Mouse (Mus musculus): ENCODE data around the gene Psen2. TPM values are rescaled to one million over a fixed set of nuclear protein-coding genes. Genes with fewer than 3 reads are reported as not detected.

Psen2 gene
- polyA plus RNA-seq, 1 experiment, result 93.6 TPM

DNA sequence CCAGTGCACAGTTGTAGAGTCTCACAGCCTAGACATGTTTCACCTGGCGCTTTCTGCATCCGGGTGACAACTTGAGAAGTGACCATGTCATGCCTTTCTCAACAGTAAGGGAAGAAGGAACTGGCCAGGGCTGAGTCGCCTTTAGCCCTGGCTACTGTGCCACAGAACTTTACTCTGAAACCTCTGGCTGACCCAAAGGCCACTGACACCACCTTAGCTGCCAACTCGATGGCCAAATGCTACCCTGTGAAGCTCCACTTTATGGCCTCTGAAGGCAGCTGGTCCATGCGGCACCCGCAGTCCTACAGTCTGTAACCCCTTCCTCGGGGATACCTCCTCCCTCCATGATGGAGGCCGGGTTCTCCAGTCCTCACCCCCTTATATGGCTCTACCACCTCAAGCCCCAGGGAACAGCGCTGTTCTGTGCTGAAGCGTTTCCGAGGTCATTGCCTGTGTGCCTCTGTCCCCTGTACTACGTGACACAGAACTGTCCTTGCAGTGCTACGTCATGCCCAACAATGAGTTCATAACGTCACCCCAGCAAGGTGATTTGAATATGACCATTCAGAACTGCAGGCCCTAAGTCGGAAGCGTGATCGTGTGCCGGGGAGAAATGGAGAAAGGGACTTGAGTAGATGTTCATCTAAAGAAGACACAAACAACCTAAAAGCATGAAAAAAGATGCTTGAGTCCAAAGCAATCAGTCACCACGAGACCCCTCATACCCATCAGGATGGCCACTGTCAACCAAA, 42.3 kb downstream of the Psen2 start:
- WGBS, result 94% methylated on average over 19 of the region's 19 CpGs
- Histone ChIP-seq H3K4me1 (ENCODE audit: control insufficient read depth, insufficient read depth, insufficient read length) (no peaks in the 10 kb centered on the region), H3K27me3 (ENCODE audit: control insufficient read depth, insufficient read depth, low read length) (no peaks in the 10 kb centered on the region), H3K4me3 (ENCODE audit: extremely low read depth, insufficient read depth, insufficient read length) (no peak overlapping the region), H3K36me3 (ENCODE audit: control insufficient read depth, insufficient read depth, low read length) (no peaks in the 10 kb centered on the region), H3K27ac (ENCODE audit: insufficient read depth, low read length) (no peak overlapping the region)
- DNase-seq (ENCODE audit: low read depth in 1 of 2, low spot score in 2 of 2), result no peak
- TF ChIP-seq CTCF (IDR thresholded peaks at IDR 0.05; ENCODE audit: extremely low read depth, insufficient read depth, insufficient read length, insufficient replicate concordance) (no peak), POLR2A (IDR thresholded peaks at IDR 0.05; ENCODE audit: low read depth, low read length) (no peak)

GRCm38 (mm10) chr1:180216541-180217276, 46.5 kb downstream of the Psen2 start:
- no peaks in the 10 kb centered on the region for H3K36me3 ChIP-seq (ENCODE audit: control insufficient read depth, insufficient read depth, low read length)
- WGBS, result 77% methylated on average over 5 of the region's 5 CpGs
- no peaks in the 10 kb centered on the region for H3K27me3 ChIP-seq (ENCODE audit: control insufficient read depth, insufficient read depth, low read length)
- no peak overlapping the region for H3K27ac ChIP-seq (ENCODE audit: insufficient read depth, low read length)
- TF ChIP-seq CTCF (IDR thresholded peaks at IDR 0.05; ENCODE audit: extremely low read depth, insufficient read depth, insufficient read length, insufficient replicate concordance), result no peak
- TF ChIP-seq POLR2A (IDR thresholded peaks at IDR 0.05; ENCODE audit: low read depth, low read length), result no peak
- H3K4me1 ChIP-seq (ENCODE audit: control insufficient read depth, insufficient read depth, insufficient read length), result no peaks in the 10 kb centered on the region
- no peak for DNase-seq (ENCODE audit: low read depth in 1 of 2, low spot score in 2 of 2)
- H3K4me3 ChIP-seq (ENCODE audit: extremely low read depth, insufficient read depth, insufficient read length), result no peak overlapping the region

DNA sequence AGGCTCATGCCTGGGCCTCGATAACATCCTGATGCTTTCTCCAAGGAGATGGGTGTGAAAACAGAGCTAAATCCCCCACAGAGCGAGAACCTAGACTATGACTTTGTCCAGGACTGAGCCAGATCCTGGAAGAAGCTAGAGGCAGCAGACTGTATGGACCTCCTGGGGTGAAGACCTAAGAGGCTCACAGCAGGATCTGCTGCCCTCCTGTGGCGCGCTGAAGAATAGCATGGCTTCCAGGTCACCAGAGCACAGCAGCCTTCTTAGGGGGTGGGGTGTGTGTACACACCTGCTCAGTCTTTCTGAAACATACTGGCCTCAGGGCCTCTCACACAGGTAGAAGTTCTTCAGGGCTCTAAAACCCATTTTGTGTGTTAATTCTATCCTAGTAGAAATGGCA, 48.2 kb downstream of the Psen2 start:
- DNase-seq (ENCODE audit: low read depth in 1 of 2, low spot score in 2 of 2), result peak; percentile 60 to 74
- no peak overlapping the region for H3K4me3 ChIP-seq (ENCODE audit: extremely low read depth, insufficient read depth, insufficient read length)
- TF ChIP-seq CTCF (IDR thresholded peaks at IDR 0.05; ENCODE audit: extremely low read depth, insufficient read depth, insufficient read length, insufficient replicate concordance) (peak; percentile 99), POLR2A (IDR thresholded peaks at IDR 0.05; ENCODE audit: low read depth, low read length) (no peak)

GRCm38 (mm10) chr1:180212911-180213310, 50.3 kb downstream of the Psen2 start:
- no peak for TF ChIP-seq CTCF (IDR thresholded peaks at IDR 0.05; ENCODE audit: extremely low read depth, insufficient read depth, insufficient read length, insufficient replicate concordance)
- no peak for TF ChIP-seq POLR2A (IDR thresholded peaks at IDR 0.05; ENCODE audit: low read depth, low read length)
- H3K4me3 ChIP-seq (ENCODE audit: extremely low read depth, insufficient read depth, insufficient read length), result no peak overlapping the region
- WGBS, result 82% methylated on average over 5 of the region's 5 CpGs
- no peak for DNase-seq (ENCODE audit: low read depth in 1 of 2, low spot score in 2 of 2)
- H3K4me1 ChIP-seq (ENCODE audit: control insufficient read depth, insufficient read depth, insufficient read length), result no peaks in the 10 kb centered on the region
- no peak overlapping the region for H3K27ac ChIP-seq (ENCODE audit: insufficient read depth, low read length)
- H3K36me3 ChIP-seq (ENCODE audit: control insufficient read depth, insufficient read depth, low read length), result no peaks in the 10 kb centered on the region
- H3K27me3 ChIP-seq (ENCODE audit: control insufficient read depth, insufficient read depth, low read length), result no peaks in the 10 kb centered on the region

More for the DNA sequence above, 48.2 kb downstream of the Psen2 start:
- H3K4me1 ChIP-seq (ENCODE audit: control insufficient read depth, insufficient read depth, insufficient read length), result no peaks in the 10 kb centered on the region
- WGBS, result 23% methylated on average over 4 of the region's 4 CpGs
- no peaks in the 10 kb centered on the region for H3K36me3 ChIP-seq (ENCODE audit: control insufficient read depth, insufficient read depth, low read length)
- H3K27ac ChIP-seq (ENCODE audit: insufficient read depth, low read length), result no peak overlapping the region
- no peaks in the 10 kb centered on the region for H3K27me3 ChIP-seq (ENCODE audit: control insufficient read depth, insufficient read depth, low read length)

- no peaks in the 10 kb centered on the region for H3K27me3 ChIP-seq (ENCODE audit: control insufficient read depth, insufficient read depth, low read length)
- no peak overlapping the region for H3K27ac ChIP-seq (ENCODE audit: insufficient read depth, low read length)
- H3K36me3 ChIP-seq (ENCODE audit: control insufficient read depth, insufficient read depth, low read length), result no peaks in the 10 kb centered on the region
- no peak overlapping the region for H3K4me3 ChIP-seq (ENCODE audit: extremely low read depth, insufficient read depth, insufficient read length)
- DNase-seq (ENCODE audit: low read depth in 1 of 2, low spot score in 2 of 2), result no peak
- H3K4me1 ChIP-seq (ENCODE audit: control insufficient read depth, insufficient read depth, insufficient read length), result no peaks in the 10 kb centered on the region
- no peak for TF ChIP-seq CTCF (IDR thresholded peaks at IDR 0.05; ENCODE audit: extremely low read depth, insufficient read depth, insufficient read length, insufficient replicate concordance)
- TF ChIP-seq POLR2A (IDR thresholded peaks at IDR 0.05; ENCODE audit: low read depth, low read length), result no peak
- WGBS, result 87% methylated on average over 9 of the region's 9 CpGs
These were observed 52.4 kb downstream of the Psen2 start for GRCm38 (mm10) chr1:180210781-180211271.

- Histone ChIP-seq H3K27ac (ENCODE audit: insufficient read depth, low read length) (no peak overlapping the region), H3K36me3 (ENCODE audit: control insufficient read depth, insufficient read depth, low read length) (no peaks in the 10 kb centered on the region), H3K4me1 (ENCODE audit: control insufficient read depth, insufficient read depth, insufficient read length) (no peaks in the 10 kb centered on the region)
These were observed 53.2 kb downstream of the Psen2 start for GRCm38 (mm10) chr1:180210031-180210432.

More at GRCm38 (mm10) chr1:180210031-180210432, 53.2 kb downstream of the Psen2 start:
- DNase-seq (ENCODE audit: low read depth in 1 of 2, low spot score in 2 of 2), result no peak
- WGBS, result 71% methylated on average over 4 of the region's 4 CpGs
- no peak for TF ChIP-seq POLR2A (IDR thresholded peaks at IDR 0.05; ENCODE audit: low read depth, low read length)
- TF ChIP-seq CTCF (IDR thresholded peaks at IDR 0.05; ENCODE audit: extremely low read depth, insufficient read depth, insufficient read length, insufficient replicate concordance), result no peak
- no peak overlapping the region for H3K4me3 ChIP-seq (ENCODE audit: extremely low read depth, insufficient read depth, insufficient read length)
- H3K27me3 ChIP-seq (ENCODE audit: control insufficient read depth, insufficient read depth, low read length), result no peaks in the 10 kb centered on the region

Measured in spleen, adult 2 months (tissue).